In the genomic region with DNA sequence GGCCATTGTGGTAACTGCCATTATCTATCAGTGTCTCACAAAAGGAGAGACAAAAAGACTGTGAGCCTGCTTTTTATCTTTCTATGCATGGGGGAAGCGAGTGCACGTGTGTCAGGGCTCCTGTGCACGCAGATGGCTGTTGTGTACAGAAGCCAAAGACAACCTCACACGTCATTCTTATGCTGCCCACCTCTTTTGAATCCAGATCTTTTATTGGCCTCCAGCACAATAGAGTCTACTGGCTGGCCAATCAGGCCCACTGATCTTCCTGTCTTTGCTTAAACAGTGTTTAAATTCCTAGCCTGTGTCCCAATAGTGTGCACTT, we compare ENCODE assay signal across 1 mouse cellular context.
TF ChIP-seq lines count a peak whose summit lies in the region.

No protein-coding gene starts in this region.

TF ChIP-seq in MEL, 35 proteins besides CTCF, POLR2A, EP300 and RAD21 (continued from another document):
- TF ChIP-seq ZMIZ1 (IDR thresholded peaks at IDR 0.05; ENCODE audit: low read depth, low read length) (no peak), MYC (IDR thresholded peaks at IDR 0.05; ENCODE audit: low read depth, low read length) (peak; percentile 92), KAT2A (conservative IDR thresholded peaks at IDR 0.05; ENCODE audit: low read depth, low read length) (no peak), SIN3A (IDR thresholded peaks at IDR 0.05; ENCODE audit: low read length) (peak; percentile 35; the same call in 1 of the 2 replicates), ETS1 (IDR thresholded peaks at IDR 0.05; ENCODE audit: low read depth, low read length) (peak; percentile 75), POLR2AphosphoS2 (IDR thresholded peaks at IDR 0.05; ENCODE audit: low read length) (no peak), HCFC1 (IDR thresholded peaks at IDR 0.05; ENCODE audit: low read depth, low read length) (no peak), MAZ (IDR thresholded peaks at IDR 0.05; ENCODE audit: low read depth, low read length) (no peak), ZNF384 (IDR thresholded peaks at IDR 0.05; ENCODE audit: low read depth, low read length) (no peak), MAFK (IDR thresholded peaks at IDR 0.05; ENCODE audit: borderline replicate concordance, low read depth, low read length) (no peak), TAL1 (IDR thresholded peaks at IDR 0.05; ENCODE audit: low read length) (peak; percentile 22; the same call in 1 of the 2 replicates), NELFE (IDR thresholded peaks at IDR 0.05; ENCODE audit: low read depth, low read length) (no peak), TCF12 (IDR thresholded peaks at IDR 0.05; ENCODE audit: low read depth, low read length) (peak; percentile 74), USF2 (IDR thresholded peaks at IDR 0.05; ENCODE audit: borderline replicate concordance in 1 of 2, insufficient read depth in 1 of 2, low read depth in 1 of 2, low read length in 2 of 2) (no peak), RCOR1 (IDR thresholded peaks at IDR 0.05; ENCODE audit: low read depth, low read length) (peak; percentile 49), BHLHE40 (IDR thresholded peaks at IDR 0.05; ENCODE audit: borderline replicate concordance, low read depth, low read length) (peak; percentile 96), USF1 (IDR thresholded peaks at IDR 0.05; ENCODE audit: low read depth, low read length) (peak; percentile 53; the same call in 1 of the 2 replicates), UBTF (IDR thresholded peaks at IDR 0.05; ENCODE audit: borderline replicate concordance, insufficient read depth, low read depth, low read length) (no peak), MYB (IDR thresholded peaks at IDR 0.05; ENCODE audit: low read depth, low read length) (peak; percentile 56), TBP (IDR thresholded peaks at IDR 0.05; ENCODE audit: low read depth, low read length) (no peak), GABPA (IDR thresholded peaks at IDR 0.05; ENCODE audit: low read depth, low read length) (no peak), CHD2 (IDR thresholded peaks at IDR 0.05; ENCODE audit: low read length) (no peak), SMC3 (IDR thresholded peaks at IDR 0.05; ENCODE audit: low read depth, low read length) (no peak), JUND (IDR thresholded peaks at IDR 0.05; ENCODE audit: low read depth, low read length) (no peak), NRF1 (IDR thresholded peaks at IDR 0.05; ENCODE audit: insufficient read depth, low read depth, low read length, poor library complexity, severe bottlenecking) (no peak), E2F4 (IDR thresholded peaks at IDR 0.05; ENCODE audit: borderline replicate concordance, low read depth, low read length) (no peak), MEF2A (IDR thresholded peaks at IDR 0.05; ENCODE audit: extremely low read depth, insufficient replicate concordance, low read depth, low read length, poor library complexity, severe bottlenecking) (no peak)
